Mouse (Mus musculus) liver, embryonic 16.5 days (tissue): Measurements from ENCODE around the gene Rag2. TPM values are rescaled to one million over a fixed set of nuclear protein-coding genes. Genes with fewer than 3 reads are reported as not detected.

ENCODE experiments used
- ATAC-seq: fragments of 200-750 bp; cut with Nextera tagmentation; 2 replicates; pipeline ENCODE4 v1.8.0; 2017; ENCODE audit warnings: low read depth, mild to moderate bottlenecking, moderate number of reproducible peaks, moderate library complexity
- H3K27ac ChIP-seq: fragments of 300-500 bp; sonication (generic); 2 replicates; pipeline ENCODE4 v1.5.1; 2014; ENCODE audit warnings: mild to moderate bottlenecking, low read length
- H3K27me3 ChIP-seq: fragments of 300-500 bp; sonication (generic); 2 replicates; pipeline ENCODE4 v1.6.1; 2014; ENCODE audit warnings: low read depth, low read length, mixed read lengths; ENCODE audit not compliant: control insufficient read depth, insufficient read depth
- H3K36me3 ChIP-seq: fragments of 300-500 bp; sonication (generic); 2 replicates; pipeline ENCODE4 v1.6.1; 2014; ENCODE audit warnings: mild to moderate bottlenecking; ENCODE audit not compliant: control insufficient read depth, insufficient read depth
- H3K4me1 ChIP-seq: fragments of 300-500 bp; sonication (generic); 2 replicates; pipeline ENCODE4 v1.6.1; 2014; ENCODE audit warnings: low read depth, low read length, mixed read lengths; ENCODE audit not compliant: control insufficient read depth
- H3K4me2 ChIP-seq: fragments of 300-500 bp; sonication (generic); 2 replicates; pipeline ENCODE4 v1.6.1; 2014; ENCODE audit warnings: low read depth, low read length, mixed read lengths
- H3K4me3 ChIP-seq: fragments of 300-500 bp; sonication (generic); 2 replicates; pipeline ENCODE4 v1.5.1; 2014; ENCODE audit warnings: low read depth, mild to moderate bottlenecking, low read length
- H3K9ac ChIP-seq: fragments of 300-500 bp; sonication (generic); 2 replicates; pipeline ENCODE4 v1.6.1; 2014; ENCODE audit warnings: low read depth, low read length
- H3K9me3 ChIP-seq: fragments of 300-500 bp; sonication (generic); replicated peaks from 2 replicates; pipeline ENCODE4 v1.6.1; 2016; ENCODE audit warnings: low read length; ENCODE audit not compliant: control insufficient read depth
- WGBS: fragments of 180-500 bp; shearing (Covaris S2); extraction: QIAGEN DNeasy Blood & Tissue Kit; methylation state at CpG from one replicate; pipeline ENCODE4 v1.1.7; 2014; ENCODE audit not compliant: insufficient replicate concordance; 5-methylcytosine and 5-hydroxymethylcytosine counted together
- polyA plus RNA-seq: library from polyadenylated mRNA; unstranded; fragments of >200 nt; fragmentation: Nextera tagmentation; extraction: Ambion mirVana; gene quantifications from 2 replicates; pipeline ENCODE4 v1.2.1, GENCODE M21; 2015

Rag2 gene
- polyA plus RNA-seq, 1 experiment from 2014 or later, result 1.2 TPM

GRCm38 (mm10) chr2:101665058-101665702 is 40.7 kb downstream of the Rag2 start:
- no peak overlapping the region for H3K9ac ChIP-seq
- H3K4me2 ChIP-seq, result no peak overlapping the region
- H3K36me3 ChIP-seq, result no peaks in the 10 kb centered on the region
- H3K4me1 ChIP-seq, result no peaks in the 10 kb centered on the region
- WGBS, result 20% methylated on average over 9 of the region's 9 CpGs
- H3K9me3 ChIP-seq, result no peaks in the 10 kb centered on the region
- no peaks in the 10 kb centered on the region for H3K27me3 ChIP-seq
- ATAC-seq, result no peak
- no peak overlapping the region for H3K27ac ChIP-seq
- no peak overlapping the region for H3K4me3 ChIP-seq

- H3K9ac ChIP-seq, result no peak overlapping the region
- no peak overlapping the region for H3K4me2 ChIP-seq
- no peak overlapping the region for H3K27ac ChIP-seq
- WGBS, result 87% methylated on average over 3 of the region's 3 CpGs
- no peaks in the 10 kb centered on the region for H3K27me3 ChIP-seq
- no peak overlapping the region for H3K4me3 ChIP-seq
- no peak for ATAC-seq
- no peaks in the 10 kb centered on the region for H3K4me1 ChIP-seq
- H3K36me3 ChIP-seq, result no peaks in the 10 kb centered on the region
- H3K9me3 ChIP-seq, result no peaks in the 10 kb centered on the region
Observed at GRCm38 (mm10) chr2:101665703-101666092, 41.2 kb downstream of the Rag2 start.

GRCm38 (mm10) chr2:101668751-101669150 is 44.2 kb downstream of the Rag2 start:
- Histone ChIP-seq H3K27me3 (no peaks in the 10 kb centered on the region), H3K9me3 (no peaks in the 10 kb centered on the region), H3K9ac (no peak overlapping the region), H3K4me2 (no peak overlapping the region), H3K27ac (no peak overlapping the region), H3K36me3 (no peaks in the 10 kb centered on the region), H3K4me3 (no peak overlapping the region), H3K4me1 (no peaks in the 10 kb centered on the region)
- whole genome bisulfite sequencing, result 53% methylated on average over 3 of the region's 3 CpGs
- ATAC-seq, result no peak

- Histone ChIP-seq H3K4me1 (no peaks in the 10 kb centered on the region; the same call in 1 of the 2 replicates), H3K36me3 (no peaks in the 10 kb centered on the region), H3K4me3 (no peak overlapping the region), H3K9me3 (no peaks in the 10 kb centered on the region), H3K9ac (no peak overlapping the region), H3K27ac (no peak overlapping the region), H3K4me2 (no peak overlapping the region), H3K27me3 (no peaks in the 10 kb centered on the region)
- WGBS, result 41% methylated on average over 3 of the region's 3 CpGs
- ATAC-seq, result no peak
Observed at GRCm38 (mm10) chr2:101673547-101673946, 49.0 kb downstream of the Rag2 start.

- peak within 1 kb of the TSS; percentile 89 for H3K9ac ChIP-seq
- peak within 1 kb of the TSS; percentile 89 for H3K4me3 ChIP-seq
- H3K27ac ChIP-seq, result peak within 1 kb of the TSS; percentile 33
- no peaks in the 10 kb centered on the region for H3K27me3 ChIP-seq
- no peaks in the 10 kb centered on the region for H3K36me3 ChIP-seq
- WGBS, result under 1% methylated on average over 68 of the region's 68 CpGs
- peak; percentile 93 for ATAC-seq
- peaks cover 4% of the 10 kb centered on the region for H3K4me1 ChIP-seq
- H3K9me3 ChIP-seq, result no peaks in the 10 kb centered on the region
- peak within 1 kb of the TSS; percentile 73 for H3K4me2 ChIP-seq
Observed at GRCm38 (mm10) chr2:101678236-101679021, 53.9 kb downstream of the Rag2 start, which contains the start of gene Traf6. TSS of gene Traf6 (plus strand) at chr2:101678429.

GRCm38 (mm10) chr2:101679164-101679784 is 54.8 kb downstream of the Rag2 start:
- WGBS, result 4% methylated on average over 15 of the region's 15 CpGs

More at GRCm38 (mm10) chr2:101679164-101679784, 54.8 kb downstream of the Rag2 start:
- Histone ChIP-seq H3K36me3 (no peaks in the 10 kb centered on the region), H3K4me2 (peak overlapping the region; percentile 73), H3K4me1 (peaks cover 4% of the 10 kb centered on the region), H3K9ac (peak overlapping the region; percentile 89), H3K27ac (no peak overlapping the region), H3K27me3 (no peaks in the 10 kb centered on the region), H3K9me3 (no peaks in the 10 kb centered on the region), H3K4me3 (peak overlapping the region; percentile 89)
- ATAC-seq, result no peak

Other genes with a start within 250 kb of the Rag2 start
- 0.72 and 0.84 TPM in 2 replicates for gene Rag1, start 24.8 kb downstream of the Rag2 start, polyA plus RNA-seq
- 12.6 and 13.3 TPM in 2 replicates for gene B230118H07Rik, start 24.8 kb downstream of the Rag2 start, polyA plus RNA-seq
- gene Traf6, start 53.7 kb downstream of the Rag2 start, polyA plus RNA-seq, result 3.6 and 4.0 TPM in 2 replicates